Mouse (Mus musculus): ENCODE results near the gene Tmf1. TPM values are rescaled to one million over a fixed set of nuclear protein-coding genes. Genes with fewer than 3 reads are reported as not detected.

Gene Tmf1
- polyA plus RNA-seq, 1 experiment from 2014 or later, result 37.4 TPM

- Histone ChIP-seq H3K9ac (replicated peaks) (no peak overlapping the region), H3K9me3 (no peaks in the 10 kb centered on the region), H3K4me1 (peaks cover 29% of the 10 kb centered on the region), H3K4me2 (replicated peaks) (no peak overlapping the region), H3K36me3 (peaks cover 31% of the 10 kb centered on the region), H3K27ac (replicated peaks) (no peak overlapping the region), H3K4me3 (no peak overlapping the region), H3K27me3 (no peaks in the 10 kb centered on the region)
- ATAC-seq (replicated peaks), result no peak
- 89% methylated on average over 11 of the region's 11 CpGs for WGBS
Observed at GRCm38 (mm10) chr6:97175716-97176115, 3.2 kb downstream of the Tmf1 start.

- WGBS, result 82% methylated on average over 6 of the region's 6 CpGs
- H3K9ac ChIP-seq (replicated peaks), result no peak overlapping the region
Observed at GRCm38 (mm10) chr6:97150156-97150555, 28.8 kb downstream of the Tmf1 start.

GRCm38 (mm10) chr6:97149721-97150120 lies 29.2 kb downstream of the Tmf1 start:
- H3K4me1 ChIP-seq, result peaks cover 20% of the 10 kb centered on the region
- no peak for ATAC-seq (replicated peaks)
- H3K36me3 ChIP-seq, result peaks cover 5% of the 10 kb centered on the region; the same call in 1 of the 2 replicates
- 85% methylated on average over 2 of the region's 2 CpGs for WGBS
- H3K4me2 ChIP-seq (replicated peaks), result no peak overlapping the region
- no peak overlapping the region for H3K4me3 ChIP-seq
- no peaks in the 10 kb centered on the region for H3K9me3 ChIP-seq
- H3K9ac ChIP-seq (replicated peaks), result no peak overlapping the region
- no peak overlapping the region for H3K27ac ChIP-seq (replicated peaks)
- H3K27me3 ChIP-seq, result no peaks in the 10 kb centered on the region

More at GRCm38 (mm10) chr6:97150156-97150555, 28.8 kb downstream of the Tmf1 start:
- no peak for ATAC-seq (replicated peaks)
- Histone ChIP-seq H3K4me2 (replicated peaks) (no peak overlapping the region), H3K9me3 (no peaks in the 10 kb centered on the region), H3K36me3 (peaks cover 5% of the 10 kb centered on the region; the same call in 1 of the 2 replicates), H3K4me3 (no peak overlapping the region), H3K27me3 (no peaks in the 10 kb centered on the region), H3K27ac (replicated peaks) (no peak overlapping the region), H3K4me1 (peaks cover 20% of the 10 kb centered on the region)

- no peaks in the 10 kb centered on the region for H3K9me3 ChIP-seq
- peak within 1 kb of the TSS; percentile 61 for H3K27ac ChIP-seq (replicated peaks)
- H3K36me3 ChIP-seq, result peaks cover 2% of the 10 kb centered on the region; the same call in 1 of the 2 replicates
- H3K27me3 ChIP-seq, result no peaks in the 10 kb centered on the region
- H3K9ac ChIP-seq (replicated peaks), result peak within 1 kb of the TSS; percentile 72
- ATAC-seq (replicated peaks), result peak; percentile 75
- H3K4me2 ChIP-seq (replicated peaks), result peak within 1 kb of the TSS; percentile 97
- under 1% methylated on average over 56 of the region's 56 CpGs for WGBS
- H3K4me1 ChIP-seq, result peaks cover 20% of the 10 kb centered on the region
- peak within 1 kb of the TSS; percentile 63 for H3K4me3 ChIP-seq
Observed at GRCm38 (mm10) chr6:97148383-97149251, 30.3 kb downstream of the Tmf1 start, which contains the start of gene Eogt. Gene Eogt (minus strand): TSS chr6:97149182.

GRCm38 (mm10) chr6:97147755-97148382 lies 31.1 kb downstream of the Tmf1 start:
- peak overlapping the region; percentile 97 for H3K4me2 ChIP-seq (replicated peaks)
- no peaks in the 10 kb centered on the region for H3K9me3 ChIP-seq
- peak; percentile 27 for ATAC-seq (replicated peaks)
- no peaks in the 10 kb centered on the region for H3K36me3 ChIP-seq
- no peaks in the 10 kb centered on the region for H3K27me3 ChIP-seq
- WGBS, result 14% methylated on average over 18 of the region's 18 CpGs
- H3K9ac ChIP-seq (replicated peaks), result peak overlapping the region; percentile 72
- H3K4me3 ChIP-seq, result peak overlapping the region; percentile 63
- peaks cover 20% of the 10 kb centered on the region for H3K4me1 ChIP-seq
- H3K27ac ChIP-seq (replicated peaks), result peak overlapping the region; percentile 61

GRCm38 (mm10) chr6:97145156-97145555 lies 33.8 kb downstream of the Tmf1 start:
- Histone ChIP-seq H3K4me1 (peaks cover 20% of the 10 kb centered on the region), H3K27ac (replicated peaks) (no peak overlapping the region), H3K9me3 (no peaks in the 10 kb centered on the region), H3K4me3 (no peak overlapping the region), H3K9ac (replicated peaks) (no peak overlapping the region), H3K4me2 (replicated peaks) (no peak overlapping the region), H3K36me3 (no peaks in the 10 kb centered on the region), H3K27me3 (no peaks in the 10 kb centered on the region)
- 88% methylated on average over 7 of the region's 7 CpGs for WGBS
- no peak for ATAC-seq (replicated peaks)

GRCm38 (mm10) chr6:97144359-97144758 lies 34.6 kb downstream of the Tmf1 start:
- Histone ChIP-seq H3K4me1 (peaks cover 17% of the 10 kb centered on the region), H3K4me3 (no peak overlapping the region), H3K36me3 (0 out of 2 replicates have a peak, but pooled peaks cover 1% of the 10 kb centered on the region)

GRCm38 (mm10) chr6:97142611-97143010 lies 36.3 kb downstream of the Tmf1 start:
- no peak overlapping the region for H3K4me2 ChIP-seq (replicated peaks)
- 89% methylated on average over 8 of the region's 8 CpGs for WGBS

More at GRCm38 (mm10) chr6:97144359-97144758, 34.6 kb downstream of the Tmf1 start:
- H3K9ac ChIP-seq (replicated peaks), result no peak overlapping the region
- no peaks in the 10 kb centered on the region for H3K9me3 ChIP-seq
- WGBS, result 42% methylated on average over 7 of the region's 7 CpGs
- no peak for ATAC-seq (replicated peaks)
- H3K27me3 ChIP-seq, result no peaks in the 10 kb centered on the region
- H3K27ac ChIP-seq (replicated peaks), result no peak overlapping the region
- no peak overlapping the region for H3K4me2 ChIP-seq (replicated peaks)

GRCm38 (mm10) chr6:97141811-97142210 lies 37.1 kb downstream of the Tmf1 start:
- Histone ChIP-seq H3K4me3 (no peak overlapping the region), H3K4me2 (replicated peaks) (no peak overlapping the region), H3K36me3 (0 out of 2 replicates have a peak, but pooled peaks cover 3% of the 10 kb centered on the region), H3K27ac (replicated peaks) (no peak overlapping the region), H3K9me3 (no peaks in the 10 kb centered on the region), H3K4me1 (no peaks in the 10 kb centered on the region), H3K27me3 (no peaks in the 10 kb centered on the region), H3K9ac (replicated peaks) (no peak overlapping the region)
- WGBS, result 83% methylated on average over 7 of the region's 7 CpGs
- no peak for ATAC-seq (replicated peaks)

More at GRCm38 (mm10) chr6:97142611-97143010, 36.3 kb downstream of the Tmf1 start:
- Histone ChIP-seq H3K36me3 (0 out of 2 replicates have a peak, but pooled peaks cover 3% of the 10 kb centered on the region), H3K9ac (replicated peaks) (no peak overlapping the region), H3K4me3 (no peak overlapping the region), H3K9me3 (no peaks in the 10 kb centered on the region), H3K27me3 (no peaks in the 10 kb centered on the region), H3K27ac (replicated peaks) (no peak overlapping the region), H3K4me1 (peaks cover under 1% of the 10 kb centered on the region; the same call in 1 of the 2 replicates)
- ATAC-seq (replicated peaks), result no peak

- H3K36me3 ChIP-seq, result peaks cover 2% of the 10 kb centered on the region; the same call in 1 of the 2 replicates
- no peak overlapping the region for H3K4me3 ChIP-seq
- no peaks in the 10 kb centered on the region for H3K27me3 ChIP-seq
- 92% methylated on average over 5 of the region's 5 CpGs for WGBS
- no peak overlapping the region for H3K27ac ChIP-seq (replicated peaks)
- H3K9me3 ChIP-seq, result no peaks in the 10 kb centered on the region
- ATAC-seq (replicated peaks), result no peak
- no peak overlapping the region for H3K9ac ChIP-seq (replicated peaks)
- no peak overlapping the region for H3K4me2 ChIP-seq (replicated peaks)
- no peaks in the 10 kb centered on the region for H3K4me1 ChIP-seq
Observed at GRCm38 (mm10) chr6:97132707-97133303, 46.1 kb downstream of the Tmf1 start.

GRCm38 (mm10) chr6:97131808-97132207 lies 47.1 kb downstream of the Tmf1 start:
- Histone ChIP-seq H3K9ac (replicated peaks) (no peak overlapping the region), H3K4me1 (no peaks in the 10 kb centered on the region), H3K27ac (replicated peaks) (no peak overlapping the region), H3K9me3 (no peaks in the 10 kb centered on the region), H3K4me2 (replicated peaks) (no peak overlapping the region), H3K27me3 (no peaks in the 10 kb centered on the region), H3K36me3 (peaks cover 2% of the 10 kb centered on the region; the same call in 1 of the 2 replicates), H3K4me3 (no peak overlapping the region)
- ATAC-seq (replicated peaks), result no peak
- 86% methylated on average over 4 of the region's 4 CpGs for WGBS

- Histone ChIP-seq H3K9ac (replicated peaks) (no peak overlapping the region), H3K4me1 (no peaks in the 10 kb centered on the region), H3K4me3 (no peak overlapping the region), H3K9me3 (no peaks in the 10 kb centered on the region), H3K36me3 (peaks cover 2% of the 10 kb centered on the region; the same call in 1 of the 2 replicates), H3K4me2 (replicated peaks) (no peak overlapping the region), H3K27me3 (no peaks in the 10 kb centered on the region), H3K27ac (replicated peaks) (no peak overlapping the region)
- no peak for ATAC-seq (replicated peaks)
- 63% methylated on average over 5 of the region's 5 CpGs for WGBS
Observed at GRCm38 (mm10) chr6:97130979-97131378, 47.9 kb downstream of the Tmf1 start.

Data from forebrain, embryonic 15.5 days (tissue).